Mouse (Mus musculus): ENCODE data around the gene Glyat. TPM values are rescaled to one million over a fixed set of nuclear protein-coding genes. Genes with fewer than 3 reads are reported as not detected.

The Glyat gene
- polyA plus RNA-seq (2017; shearing (Covaris generic)): not detected

GRCm38 (mm10) chr19:12633176-12633575, at the start of gene Glyat:
Glyat (plus strand) TSS chr19:12633308.

DNA sequence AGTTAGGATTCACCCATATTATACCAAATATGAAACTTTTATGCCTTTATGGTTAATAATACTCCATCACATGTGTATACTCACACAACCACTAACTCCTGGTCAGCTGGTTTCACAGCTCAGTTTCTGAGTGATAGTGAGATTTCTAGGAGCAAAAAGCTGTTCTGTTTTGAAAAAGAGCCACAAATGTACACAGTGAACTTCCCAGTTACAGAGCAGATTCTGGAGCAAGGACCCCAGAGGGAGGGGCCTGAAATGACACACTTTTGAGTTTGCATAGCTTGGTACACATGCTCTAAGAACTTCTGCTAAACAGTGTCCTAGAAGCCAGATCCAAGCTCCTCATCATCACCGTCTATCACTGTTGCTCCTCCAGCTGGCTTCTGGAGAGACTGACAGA, 33.4 kb upstream of the Glyat start, which contains the start of gene Gm4952:
TSS of gene Gm4952 (plus strand) at position 301 of the 400 bp plus-strand sequence.

GRCm38 (mm10) chr19:12670139-12670538, 37.0 kb downstream of the Glyat start, which contains the start of gene Olfr1442:
Olfr1442 (plus strand) TSS chr19:12670439.

DNA sequence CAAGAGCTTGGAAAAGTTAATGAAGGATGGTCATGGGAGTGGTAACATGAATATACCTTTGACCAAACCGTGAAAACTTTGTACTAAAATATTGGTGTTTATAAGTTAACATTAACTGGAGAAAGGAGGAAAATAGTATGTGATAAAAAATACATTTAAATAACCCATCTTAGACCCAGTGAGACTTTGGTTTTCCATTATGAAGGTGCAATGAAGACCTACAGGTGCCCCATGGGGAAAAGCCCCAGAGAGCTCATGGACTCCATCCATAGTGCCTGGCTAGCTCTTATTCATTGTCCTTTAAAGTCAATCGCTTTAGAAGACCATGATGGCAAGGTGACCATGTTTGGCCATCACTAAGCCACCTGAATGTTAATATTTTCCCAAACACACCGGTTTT, 44.7 kb downstream of the Glyat start, which contains the start of gene Olfr1443:
TSS of gene Olfr1443 (plus strand) at position 301 of the 400 bp plus-strand sequence.

DNA sequence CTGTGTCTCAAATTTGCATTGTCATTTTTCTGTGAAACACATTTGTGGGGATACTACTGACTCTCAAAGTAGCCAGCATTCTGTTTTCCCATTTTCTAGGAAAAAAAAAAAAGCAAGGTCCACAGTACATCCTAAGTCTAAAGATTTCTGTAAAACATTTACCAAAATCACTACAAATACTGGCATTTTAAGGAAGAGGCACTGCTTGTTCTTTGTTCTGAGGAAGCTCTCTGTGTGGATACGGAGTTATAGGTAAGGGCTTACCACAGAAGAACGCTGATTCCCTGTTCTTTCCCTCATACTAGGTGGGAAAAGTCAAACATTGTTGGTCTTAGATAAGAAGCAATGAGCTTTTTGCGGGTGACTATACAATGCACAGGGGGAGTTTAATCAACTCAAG, 62.5 kb downstream of the Glyat start, which contains the start of gene Keg1:
TSS of gene Keg1 (plus strand) at position 197 of the 400 bp plus-strand sequence.

Other genes with a start within 250 kb of the Glyat start
- gene Olfr1440, start 246.0 kb upstream of the Glyat start, polyA plus RNA-seq (2017; shearing (Covaris generic)): not detected
- gene Olfr1441, start 215.9 kb upstream of the Glyat start, polyA plus RNA-seq (2017; shearing (Covaris generic)): not detected
- not detected for gene Pfpl, start 205.4 kb upstream of the Glyat start, polyA plus RNA-seq (2017; shearing (Covaris generic))
- gene Mpeg1, start 172.5 kb upstream of the Glyat start, polyA plus RNA-seq (2017; shearing (Covaris generic)): 0.53 TPM
- gene Dtx4, start 131.9 kb upstream of the Glyat start, polyA plus RNA-seq (2017; shearing (Covaris generic)): 6.2 TPM
- 47.0 TPM for gene Fam111a, start 87.6 kb upstream of the Glyat start, polyA plus RNA-seq (2017; shearing (Covaris generic))
- gene Gm4952, start 33.3 kb upstream of the Glyat start, polyA plus RNA-seq (2017; shearing (Covaris generic)): not detected
- gene Olfr1442, start 37.1 kb downstream of the Glyat start, polyA plus RNA-seq (2017; shearing (Covaris generic)): not detected
- not detected for gene Olfr1443, start 44.8 kb downstream of the Glyat start, polyA plus RNA-seq (2017; shearing (Covaris generic))
- gene Keg1, start 62.5 kb downstream of the Glyat start, polyA plus RNA-seq (2017; shearing (Covaris generic)): not detected
- 1.3 TPM for gene Cntf, start 132.3 kb downstream of the Glyat start, polyA plus RNA-seq (2017; shearing (Covaris generic))
- 11.1 TPM for gene Zfp91, start 162.8 kb downstream of the Glyat start, polyA plus RNA-seq (2017; shearing (Covaris generic))
- 221 TPM for gene Lpxn, start 162.9 kb downstream of the Glyat start, polyA plus RNA-seq (2017; shearing (Covaris generic))
- gene Gm5244, start 213.4 kb downstream of the Glyat start, polyA plus RNA-seq (2017; shearing (Covaris generic)): not detected
- 0.73 TPM for gene Olfr1444, start 224.0 kb downstream of the Glyat start, polyA plus RNA-seq (2017; shearing (Covaris generic))

Data from CD4-positive, CD25-positive, alpha-beta regulatory T cell, adult 9 weeks (primary cell).